Mouse (Mus musculus) embryonic stem cell, embryonic (primary cell): ENCODE measurements around the gene Gabrd.

Experiments
- CTCF ChIA-PET, 4 experiments: fragments of 300-600 bp in 2 of 4; fragments of 350-600 bp in 2 of 4; sonication (Branson Sonifier 250); formaldehyde crosslinking; loops; one replicate each; lab custom pipeline; 2022; ENCODE audit warnings: inconsistent platforms in 2 of 4; lab: Charles Lee
- POLR2A ChIA-PET, 4 experiments: fragments of 300-600 bp in 2 of 4; fragments of 350-600 bp in 2 of 4; sonication (Branson Sonifier 250); formaldehyde crosslinking; loops; one replicate each; lab custom pipeline; 2022; ENCODE audit warnings: antibody characterized with exemption in 4 of 4, inconsistent platforms in 1 of 4; lab: Charles Lee

Gene Gabrd

DNA sequence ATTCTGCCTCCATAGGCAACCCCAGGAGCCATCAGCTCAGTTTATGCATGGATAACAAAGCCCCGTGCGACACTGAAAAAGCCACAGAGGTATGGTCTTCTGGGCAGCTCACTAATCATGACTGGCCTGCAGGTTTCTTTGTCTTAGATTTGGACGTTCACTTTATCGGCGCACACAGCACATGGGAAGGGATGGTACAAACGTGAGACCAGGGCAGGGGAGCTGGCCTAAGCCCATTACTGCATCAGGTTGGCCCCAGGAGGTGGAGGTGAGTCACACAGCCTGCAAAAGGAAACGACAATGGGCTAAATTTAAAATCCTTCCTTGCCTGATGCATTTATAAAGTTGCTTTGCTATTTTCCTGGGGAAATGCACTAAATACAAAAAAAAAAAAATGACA, 3.2 kb upstream of the Gabrd start:
- POLR2A ChIA-PET, result interaction anchor here in 2 of 4 experiments (1.0 to 1.4 kb wide), 2 partner anchors 8 to 55 kb away, joined by 3 read pairs; partner anchors contain the start of gene Cfap74 (in 1 of the 2)
- CTCF ChIA-PET, result no interaction called here

DNA sequence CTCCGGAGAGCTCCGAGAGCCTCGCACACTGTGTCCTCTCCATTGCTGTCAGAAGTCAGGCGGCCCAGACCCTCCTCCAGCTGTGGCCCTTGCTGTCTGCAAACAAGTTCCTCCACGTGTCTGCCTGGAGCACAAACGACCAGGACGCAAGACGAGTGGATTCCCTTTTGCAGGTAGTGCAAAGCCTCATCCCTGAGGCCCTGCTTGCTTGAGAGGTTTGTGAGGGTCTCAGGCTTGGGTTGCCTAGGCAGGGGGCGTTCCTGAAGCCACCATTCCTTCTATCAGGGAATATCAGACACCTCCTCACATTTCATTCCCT, 269 bp upstream of the Gabrd start:
- POLR2A ChIA-PET, result interaction anchor here in 1 of 4 experiments (1.2 kb wide), 1 partner anchor 11 kb away, joined by 3 read pairs; no protein-coding TSS in a partner anchor
- CTCF ChIA-PET, result interaction anchor here in 1 of 4 experiments (0.9 kb wide), 1 partner anchor 90 kb away, joined by 4 read pairs; no protein-coding TSS in a partner anchor

DNA sequence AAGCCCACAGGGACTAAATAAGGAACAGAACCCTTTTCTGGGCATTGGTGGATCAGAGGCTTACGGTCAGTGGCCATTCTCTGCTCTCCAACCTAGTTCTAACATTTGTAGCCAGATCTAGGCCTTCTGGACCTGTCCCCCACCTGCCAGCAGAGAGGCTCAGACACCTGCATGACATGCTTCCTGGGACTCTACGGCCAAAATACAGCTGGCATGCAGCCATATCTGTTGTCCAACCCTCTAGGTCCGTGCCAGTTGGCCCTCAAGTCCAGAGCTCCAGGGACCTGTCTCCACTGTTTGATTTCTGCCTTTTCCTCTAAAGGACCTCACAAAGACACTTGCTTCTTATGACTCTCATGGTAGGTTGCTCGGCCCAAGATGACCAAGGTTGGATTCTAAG, 1.2 kb downstream of the Gabrd start:
- POLR2A ChIA-PET, result interaction anchor here in 2 of 4 experiments (1.2 to 1.5 kb wide), 2 partner anchors 9 to 13 kb away, joined by 3 read pairs; no protein-coding TSS in a partner anchor

DNA sequence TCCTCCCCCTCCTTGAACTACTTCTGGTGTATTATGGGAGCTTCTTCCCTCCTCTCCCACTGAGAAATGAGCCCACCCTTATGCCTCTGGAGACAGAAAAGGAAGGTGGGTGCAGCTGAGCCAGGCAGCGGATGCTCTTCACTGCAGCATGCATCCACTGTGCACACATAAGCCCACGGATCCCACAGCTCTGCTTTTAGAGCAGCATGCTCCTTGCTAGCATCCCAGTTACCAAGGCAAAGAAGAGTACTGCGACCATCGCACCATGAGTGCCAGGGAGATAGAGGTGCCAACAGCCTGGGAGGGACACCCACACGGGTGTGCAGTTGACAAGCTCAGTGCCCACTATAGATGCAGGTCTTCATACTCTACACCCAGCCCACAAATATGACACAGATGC, 2.4 kb downstream of the Gabrd start:
- POLR2A ChIA-PET, result interaction anchor here in 2 of 4 experiments (0.8 to 1.5 kb wide), 2 partner anchors 8 to 10 kb away, joined by 3 read pairs; no protein-coding TSS in a partner anchor

More for the DNA sequence above, 1.2 kb downstream of the Gabrd start:
- CTCF ChIA-PET, result interaction anchor here in 1 of 4 experiments (0.6 kb wide), 1 partner anchor 1375 kb away, joined by 8 read pairs; no protein-coding TSS in a partner anchor

DNA sequence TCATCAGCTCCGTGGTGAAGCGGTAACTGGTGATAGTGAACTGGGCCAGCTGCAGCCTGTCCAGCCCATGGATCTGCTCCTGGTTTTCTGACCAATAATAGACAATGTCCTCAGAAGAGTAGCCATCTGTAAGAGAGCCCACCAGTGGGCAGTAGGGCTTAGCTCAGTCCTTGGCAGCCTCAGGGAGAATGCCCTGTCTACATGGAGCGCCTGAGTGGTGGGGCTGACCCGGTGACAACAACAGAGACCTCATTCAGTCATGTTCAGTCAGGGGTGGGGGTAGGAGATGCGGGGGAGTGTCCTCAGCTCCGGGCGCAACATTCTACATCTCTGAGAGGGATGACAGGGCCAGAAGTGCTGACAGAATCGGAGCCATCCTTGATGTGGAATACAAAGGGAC, 10.7 kb downstream of the Gabrd start:
- POLR2A ChIA-PET, result interaction anchor here in 1 of 4 experiments (0.5 to 1.3 kb wide), 3 partner anchors 13 to 82 kb away, joined by 3 to 4 read pairs (median 3); partner anchors contain the start of gene Tmem52
- CTCF ChIA-PET, result interaction anchor here in 1 of 4 experiments (1.4 kb wide), 1 partner anchor 19 kb away, joined by 4 read pairs; no protein-coding TSS in a partner anchor

More for the DNA sequence above, 2.4 kb downstream of the Gabrd start:
- CTCF ChIA-PET, result interaction anchor here in 1 of 4 experiments (0.6 kb wide), 1 partner anchor 181 kb away, joined by 4 read pairs; no protein-coding TSS in a partner anchor

DNA sequence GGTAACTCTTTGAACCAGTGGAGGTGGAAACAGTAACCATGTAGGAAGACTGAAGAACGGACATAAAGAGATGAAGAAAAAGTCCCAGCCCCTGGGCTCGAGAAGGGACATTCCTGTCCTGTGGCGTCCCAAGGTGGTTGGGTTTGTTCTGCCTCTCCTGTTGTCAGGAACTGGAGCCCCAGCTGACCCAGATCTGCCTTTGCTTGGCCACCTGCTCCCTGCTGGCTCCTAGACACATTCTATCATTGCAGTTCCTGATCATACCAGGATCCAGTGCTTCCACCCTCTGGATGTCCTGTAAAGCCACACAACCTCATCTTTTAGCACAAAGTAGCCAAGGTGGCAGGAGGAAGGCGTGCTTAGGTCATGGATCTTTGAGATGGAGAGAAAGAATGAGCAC, 14.6 kb downstream of the Gabrd start:
- CTCF ChIA-PET, result interaction anchor here in 2 of 4 experiments (0.6 to 0.8 kb wide), 3 partner anchors 15 to 215 kb away, joined by 3 read pairs; no protein-coding TSS in a partner anchor
- POLR2A ChIA-PET, result no interaction called here

DNA sequence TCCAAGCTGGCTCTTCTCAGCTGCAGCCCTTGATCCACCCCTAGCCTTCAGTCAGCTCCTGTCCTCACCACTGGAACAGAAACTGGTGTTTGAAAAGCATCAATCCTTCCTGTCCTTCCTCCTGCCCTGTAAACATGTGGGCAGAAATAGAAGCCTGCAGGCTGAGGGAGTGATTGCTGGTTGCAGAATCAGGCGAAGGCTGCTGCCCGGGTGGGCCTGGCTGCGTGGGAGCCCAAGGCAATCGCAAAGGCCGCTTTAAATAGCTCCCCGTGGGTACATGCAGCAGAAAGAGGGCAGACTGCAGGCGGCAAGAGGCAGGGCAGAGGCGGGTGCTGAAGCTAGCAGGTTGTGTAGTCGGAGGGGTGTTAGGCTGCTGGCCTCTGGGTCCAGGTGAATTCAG, 15.2 kb downstream of the Gabrd start:
- POLR2A ChIA-PET, result interaction anchor here in 2 of 4 experiments (0.9 to 1.3 kb wide), 2 partner anchors 11 to 29 kb away, joined by 3 to 4 read pairs; no protein-coding TSS in a partner anchor
- CTCF ChIA-PET, result interaction anchor here in 1 of 4 experiments (0.8 kb wide), 1 partner anchor 14 kb away, joined by 3 read pairs; no protein-coding TSS in a partner anchor

DNA sequence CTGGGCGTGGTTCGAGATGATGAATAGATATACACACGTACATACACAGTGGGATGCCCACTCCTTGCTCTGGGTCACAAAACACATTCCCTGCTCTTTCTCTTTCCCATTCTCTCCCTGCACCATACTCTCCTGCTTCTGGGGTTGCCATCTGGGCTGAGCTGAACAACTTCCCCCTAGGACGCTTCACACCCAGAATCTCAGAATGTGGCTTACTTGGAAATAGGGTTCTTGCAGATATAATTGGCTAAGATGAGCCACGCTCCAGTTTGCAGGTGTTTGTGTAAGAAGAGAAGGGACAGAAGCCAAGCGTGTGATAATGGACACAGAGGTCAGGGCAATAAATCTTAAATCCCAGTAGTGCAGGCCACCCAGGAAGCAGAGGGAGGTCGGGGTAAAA, 15.9 kb downstream of the Gabrd start:
- POLR2A ChIA-PET, result interaction anchor here in 2 of 4 experiments (0.9 to 1.3 kb wide), 2 partner anchors 10 to 30 kb away, joined by 3 to 4 read pairs; no protein-coding TSS in a partner anchor

DNA sequence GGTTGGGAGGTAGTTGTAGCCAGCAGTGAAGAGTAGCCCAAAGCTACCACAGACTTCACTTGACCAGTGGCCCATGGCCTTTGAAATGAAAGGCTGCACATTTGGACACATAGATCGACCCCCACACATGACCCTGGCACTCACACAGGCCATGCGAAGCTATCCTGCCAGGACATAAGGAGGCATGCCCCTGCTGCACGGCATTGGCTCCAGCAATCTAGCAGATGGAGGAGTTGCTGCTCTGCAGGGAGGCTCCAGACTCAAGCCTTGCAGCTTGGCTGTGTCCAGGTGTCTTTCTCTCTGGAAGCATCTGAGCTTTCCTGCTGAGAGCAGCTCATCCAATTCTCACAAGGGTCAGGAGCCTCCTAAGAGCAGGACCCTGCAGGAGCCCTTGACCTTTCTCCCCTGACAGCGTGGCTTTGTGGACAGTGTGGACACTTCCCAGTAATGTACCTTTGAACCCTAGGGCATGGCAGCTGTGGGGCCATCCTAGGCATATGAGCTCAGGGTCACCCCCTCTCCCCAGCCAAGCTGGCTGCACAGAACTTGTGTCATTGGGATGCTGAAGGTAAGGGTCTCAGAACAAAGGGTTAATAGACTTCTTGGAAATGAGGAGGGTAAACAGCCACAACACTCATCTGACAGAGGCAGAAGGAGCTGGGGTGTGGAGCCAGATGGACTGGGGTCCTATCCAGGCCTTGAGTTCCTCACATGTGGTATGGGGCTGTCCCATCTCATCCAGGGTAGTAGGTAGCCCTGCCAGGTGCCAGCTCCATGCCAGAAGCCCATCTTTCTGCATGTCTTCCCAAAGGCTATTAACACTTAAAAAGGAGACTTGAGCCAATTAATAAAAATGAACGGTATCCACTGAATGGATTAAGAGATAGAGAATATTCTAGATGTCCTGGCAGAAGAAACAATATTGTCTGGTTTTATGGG, 25.8 kb downstream of the Gabrd start:
- CTCF ChIA-PET, result interaction anchor here in 2 of 4 experiments (0.5 to 1.3 kb wide), 3 partner anchors 9 to 37 kb away, joined by 3 to 5 read pairs (median 3); partner anchors contain the start of gene Cfap74 (in 1 of the 2)
- POLR2A ChIA-PET, result interaction anchor here in 2 of 4 experiments (0.8 to 3.1 kb wide), 4 partner anchors 10 to 80 kb away, joined by 3 to 13 read pairs (median 4); partner anchors contain the start of gene Prkcz (in 2 of the 2)

More for the DNA sequence above, 15.9 kb downstream of the Gabrd start:
- CTCF ChIA-PET, result interaction anchor here in 1 of 4 experiments (0.5 kb wide), 1 partner anchor 102 kb away, joined by 3 read pairs; no protein-coding TSS in a partner anchor

DNA sequence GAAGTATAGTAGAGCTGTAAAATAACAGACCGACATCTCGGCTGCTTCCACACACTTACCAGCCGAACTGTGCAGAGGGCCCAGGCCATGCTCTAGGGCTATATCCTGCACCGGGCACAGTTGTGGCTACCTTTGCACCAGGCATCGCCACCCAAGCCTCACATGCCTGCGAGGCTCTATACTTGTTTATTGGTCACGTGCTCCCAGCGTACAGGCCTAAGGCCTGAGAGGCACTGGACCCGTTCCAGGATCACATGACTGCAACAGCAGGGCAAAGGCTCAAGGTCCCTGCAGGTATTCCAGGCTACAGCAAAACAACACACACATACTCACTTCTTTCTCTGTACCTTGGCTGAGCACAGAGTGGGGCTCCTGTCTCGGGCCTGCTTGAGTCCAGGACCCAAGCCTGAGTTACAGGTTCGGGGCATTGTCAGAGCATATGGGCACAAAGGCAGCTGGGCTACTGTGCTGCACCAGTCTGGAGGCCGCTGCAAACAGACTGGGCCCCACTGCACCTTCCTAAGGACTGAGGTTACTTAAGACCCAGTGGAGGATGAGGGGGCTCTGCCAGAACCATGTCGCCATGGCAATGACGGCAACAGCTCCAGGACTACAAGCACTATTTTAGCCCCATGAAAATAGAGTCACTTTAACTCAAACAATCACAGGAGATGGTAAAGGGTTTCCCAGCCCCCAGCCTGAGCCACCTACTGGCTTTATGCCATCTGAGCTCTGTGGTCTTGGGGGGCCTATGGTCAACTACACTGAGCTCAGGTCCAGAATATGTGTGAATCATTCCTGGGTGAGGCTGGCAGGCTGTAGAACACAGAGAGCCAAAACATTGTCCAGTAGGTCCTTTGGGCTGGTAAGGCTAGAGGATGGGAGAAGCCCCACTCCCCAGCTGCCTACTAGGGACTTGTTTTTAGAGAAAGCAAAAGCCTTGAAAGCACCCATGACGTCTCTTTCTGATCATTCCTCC, 26.9 kb downstream of the Gabrd start:
- ChIA-PET CTCF (interaction anchor here in 3 of 4 experiments (0.5 to 1.3 kb wide), 6 partner anchors 9 to 171 kb away, joined by 3 to 5 read pairs (median 4); partner anchors contain the start of genes Cfap74 (in 1 of the 3) and Prkcz (in 1 of the 3)), POLR2A (interaction anchor here in 3 of 4 experiments (0.6 to 3.1 kb wide), 4 partner anchors 9 to 871 kb away, joined by 3 to 13 read pairs (median 4); partner anchors contain the start of gene Prkcz (in 2 of the 3))

DNA sequence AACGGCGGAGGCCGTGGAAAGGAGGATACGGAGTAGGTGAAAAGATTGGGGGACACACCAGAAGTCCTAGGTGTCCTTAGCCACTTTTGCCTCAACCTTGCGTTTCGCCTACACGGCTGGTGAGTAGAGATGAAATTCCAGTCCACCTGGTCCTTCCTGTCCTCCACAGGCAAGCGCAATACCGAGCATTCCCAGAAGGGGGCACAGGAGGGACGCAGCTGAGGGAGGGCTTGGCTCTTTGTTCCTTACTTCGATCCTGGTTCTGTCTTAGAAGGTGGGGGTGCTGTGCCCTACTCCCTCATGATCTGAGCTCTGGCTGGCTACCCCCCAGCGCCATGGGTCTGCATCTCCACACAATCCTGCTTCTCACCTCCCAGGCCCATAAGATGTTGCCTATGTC, 29.2 kb downstream of the Gabrd start:
- ChIA-PET POLR2A (interaction anchor here in 2 of 4 experiments (0.5 to 1.2 kb wide), 4 partner anchors 9 to 283 kb away, joined by 3 to 5 read pairs (median 3); partner anchors contain the start of gene Tmem52 (in 1 of the 2)), CTCF (interaction anchor here (0.6 to 2.2 kb wide), 19 partner anchors 9 to 723 kb away, joined by 3 to 9 read pairs (median 4); partner anchors contain the start of gene Cfap74 (in 1 of the 4))

DNA sequence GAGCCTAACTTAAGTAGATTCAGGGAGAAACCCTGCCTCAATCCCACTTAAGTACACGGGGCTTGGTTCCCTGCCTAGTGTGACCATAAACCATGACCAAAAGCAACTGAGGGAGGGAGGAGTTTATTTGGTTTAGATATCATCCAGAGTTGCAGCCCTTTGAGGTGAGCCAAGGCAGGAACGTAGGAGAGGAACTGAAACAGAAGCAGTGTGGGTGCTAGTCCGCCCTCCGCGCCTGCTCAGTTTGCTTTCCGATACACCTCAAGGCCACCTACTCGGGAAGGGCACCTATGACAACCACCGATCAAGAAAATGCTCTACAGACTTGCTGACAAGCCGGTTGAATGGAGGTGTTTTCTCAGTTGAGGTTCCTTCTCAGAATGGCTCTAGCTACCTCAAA, 30.2 kb downstream of the Gabrd start:
- POLR2A ChIA-PET, result interaction anchor here in 1 of 4 experiments (0.8 kb wide), 1 partner anchor 20 kb away, joined by 3 read pairs; no protein-coding TSS in a partner anchor
- CTCF ChIA-PET, result interaction anchor here in 3 of 4 experiments (0.6 to 2.2 kb wide), 7 partner anchors 8 to 113 kb away, joined by 3 to 9 read pairs (median 4); partner anchors contain the start of gene Cfap74 (in 1 of the 3)

DNA sequence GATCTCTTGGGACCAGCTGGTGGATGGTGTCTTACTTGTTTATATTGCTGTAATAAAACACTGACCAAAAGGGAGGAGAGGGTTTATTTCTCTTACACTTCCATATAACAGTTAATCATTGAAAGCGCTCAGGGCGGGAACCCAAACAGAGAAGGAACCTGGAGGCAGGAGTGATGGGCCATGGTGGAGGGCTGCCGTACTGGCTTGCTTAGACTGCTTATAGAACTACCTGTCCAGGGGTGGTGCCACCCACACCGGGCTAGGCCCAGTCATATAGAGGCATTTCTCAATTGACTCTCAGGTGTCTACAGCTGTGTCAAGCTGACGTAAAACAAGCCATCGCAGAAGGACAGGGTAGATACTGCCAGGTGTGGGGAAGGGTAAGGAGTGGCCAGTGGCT, 31.1 kb downstream of the Gabrd start:
- ChIA-PET POLR2A (interaction anchor here in 2 of 4 experiments (1.1 to 1.3 kb wide), 2 partner anchors 12 to 16 kb away, joined by 3 read pairs; no protein-coding TSS in a partner anchor), CTCF (interaction anchor here in 2 of 4 experiments (0.6 to 1.8 kb wide), 2 partner anchors 20 to 21 kb away, joined by 3 to 4 read pairs; no protein-coding TSS in a partner anchor)

DNA sequence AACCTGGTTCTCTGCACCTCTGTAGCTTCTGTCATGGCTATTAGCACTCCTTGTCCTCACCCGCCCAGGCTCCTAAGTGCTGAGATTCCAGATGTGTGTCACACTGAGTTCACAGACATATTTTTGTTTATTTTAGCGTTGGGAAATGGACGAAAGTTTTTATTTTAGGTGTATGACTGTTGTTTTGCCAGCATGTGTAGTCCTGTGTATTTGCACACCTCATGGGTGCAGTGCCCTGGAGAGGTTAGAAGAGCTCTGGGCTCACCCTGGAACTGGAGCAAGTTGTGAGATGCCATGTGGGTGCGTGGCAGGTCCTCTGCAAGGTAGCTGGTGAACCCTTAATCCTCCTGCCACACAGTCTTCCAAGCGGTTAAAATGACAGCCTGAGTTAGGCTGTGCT, 35.5 kb downstream of the Gabrd start:
- ChIA-PET CTCF (interaction anchor here in 2 of 4 experiments (0.6 to 1.2 kb wide), 2 partner anchors 42 to 81 kb away, joined by 3 to 4 read pairs; no protein-coding TSS in a partner anchor), POLR2A (interaction anchor here in 2 of 4 experiments (1.1 to 2.8 kb wide), 6 partner anchors 9 to 275 kb away, joined by 3 to 13 read pairs (median 4); partner anchors contain the start of gene Morn1 (in 1 of the 2))

DNA sequence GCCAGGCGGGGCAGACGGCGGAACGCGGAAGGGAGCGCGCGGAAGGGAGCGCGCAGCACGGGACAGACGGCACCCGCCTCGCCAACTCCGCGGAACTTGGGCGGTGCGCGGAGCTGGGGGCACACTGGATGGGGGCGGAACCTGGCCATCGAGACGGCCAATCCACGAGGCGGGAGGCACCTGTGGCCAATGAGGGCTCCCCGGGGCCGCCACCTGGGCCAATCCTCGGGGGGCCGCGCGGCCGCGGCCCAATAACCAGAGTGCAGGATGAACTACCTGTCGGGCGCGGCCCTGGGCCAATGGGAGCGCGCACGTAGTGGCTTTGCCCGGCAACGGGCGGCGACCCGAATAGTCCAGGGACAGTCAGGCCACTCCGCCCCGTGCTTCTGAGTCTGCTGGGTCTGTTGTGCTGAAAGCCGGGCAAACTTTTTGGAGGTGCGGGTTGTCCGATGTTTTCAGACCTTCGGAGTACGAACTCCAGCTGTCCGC, 36.6 kb downstream of the Gabrd start, which contains the start of gene Prkcz:
Gene Prkcz, minus strand, starts transcription at position 59 of the 489 bp plus-strand sequence.
- CTCF ChIA-PET, result interaction anchor here in 3 of 4 experiments (0.6 to 1.2 kb wide), 10 partner anchors 9 to 1300 kb away, joined by 3 to 17 read pairs (median 4); partner anchors contain the start of gene Cfap74 (in 1 of the 3)
- POLR2A ChIA-PET, result interaction anchor here in 3 of 4 experiments (0.7 to 2.8 kb wide), 38 partner anchors 10 to 400 kb away, joined by 3 to 13 read pairs (median 4); partner anchors contain the start of genes Atad3a (in 1 of the 3), Mib2 (in 1 of the 3) and Morn1 (in 1 of the 3)
